In genomic region chrX:159321342-159321741, GRCm38 (mm10) we compare ENCODE assay signal across 9 mouse cellular contexts. TPM values are rescaled to one million over a fixed set of nuclear protein-coding genes. Genes with fewer than 3 reads are reported as not detected.
DNase-seq lines count a peak whose midpoint lies in the region; ATAC-seq and TF ChIP-seq lines count a peak whose summit lies in the region.
"Had no signal": no experiment of that assay in that cellular context is flagged by ENCODE, and none has a peak within 500 bp of the region (broad histone marks: within the 10 kb centered on the region; RNA-seq: fewer than 3 reads in every experiment).

No protein-coding gene starts in this region.

- no peaks in the 10 kb centered on the region for H3K79me2 ChIP-seq in heart, adult 2 months (replicated peaks; ENCODE audit: control insufficient read depth, insufficient read depth, low read length)

- WGBS in heart, embryonic 11.5 days (ENCODE audit: insufficient replicate concordance): 25% methylated on average over 8 of the region's 8 CpGs
- WGBS in heart, adult 2 months: 25% methylated on average over 8 of the region's 8 CpGs

- no peak overlapping the region for H3K27ac ChIP-seq in heart, embryonic 11.5 days (ENCODE audit: low read depth, low read length)
- no peak overlapping the region for H3K27ac ChIP-seq in heart, adult 2 months

- no peak overlapping the region for H3K4me3 ChIP-seq in heart, embryonic 11.5 days (ENCODE audit: low read depth, low read length)
- H3K4me3 ChIP-seq in heart, adult 2 months: no peak overlapping the region
- H3K4me3 ChIP-seq: megakaryocyte, embryonic 14.5 days had no signal

- TF ChIP-seq EP300 in heart, adult 2 months (IDR thresholded peaks at IDR 0.05; ENCODE audit: insufficient read depth, low read depth, low read length): 0 out of 2 replicates have a peak, but pooled peaks have one; percentile 42

- no peak overlapping the region for H3K4me2 ChIP-seq in heart, embryonic 11.5 days

- peak; percentile 90 for TF ChIP-seq CTCF in heart, adult 2 months (IDR thresholded peaks at IDR 0.05)

- TF ChIP-seq POLR2A in heart, adult 2 months (IDR thresholded peaks at IDR 0.05; ENCODE audit: insufficient read depth, low read depth, low read length): no peak

- no peaks in the 10 kb centered on the region for H3K4me1 ChIP-seq in heart, embryonic 11.5 days (ENCODE audit: control insufficient read depth, insufficient read depth, low read length)
- H3K4me1 ChIP-seq in heart, adult 2 months (ENCODE audit: control insufficient read depth, insufficient read depth, low read length): no peaks in the 10 kb centered on the region
- H3K4me1 ChIP-seq: megakaryocyte, embryonic 14.5 days had no signal

- no peak for ATAC-seq in heart, embryonic 11.5 days (replicated peaks; ENCODE audit: insufficient number of reproducible peaks, low FRiP score, low TSS enrichment)
- ATAC-seq in megakaryocyte progenitor cell, adult 5-6 weeks (replicated peaks; ENCODE audit: poor library complexity): peak; percentile 92

- peak; percentile 84 for DNase-seq in heart, adult 11 months
- DNase-seq in adrenal gland, postnatal 10 days: peak; percentile 76
- peak; percentile 26 for DNase-seq in embryo, embryonic 9.5 days (ENCODE audit: extremely low spot score)
- peak; percentile 40 to 77 for DNase-seq in heart, adult 2 months
- DNase-seq in layer of hippocampus, postnatal 10 days (ENCODE audit: low spot score in 2 of 2): peak; percentile 68 to 78
- peak; percentile 48 for DNase-seq in splenic B cell, adult 2 months (ENCODE audit: low read depth, low spot score)

- no peaks in the 10 kb centered on the region for H3K27me3 ChIP-seq in heart, embryonic 11.5 days (ENCODE audit: control insufficient read depth, insufficient read depth, low read length)
- H3K27me3 ChIP-seq in heart, adult 2 months (ENCODE audit: control insufficient read depth, insufficient read depth, low read length): no peaks in the 10 kb centered on the region
- H3K27me3 ChIP-seq in splenic B cell, adult 2 months (ENCODE audit: control insufficient read depth, insufficient read depth, low read length, poor library complexity, severe bottlenecking): no peaks in the 10 kb centered on the region
- H3K27me3 ChIP-seq: megakaryocyte, embryonic 14.5 days had no signal

- no peaks in the 10 kb centered on the region for H3K36me3 ChIP-seq in heart, embryonic 11.5 days (ENCODE audit: control insufficient read depth, insufficient read depth, low read length)
- no peaks in the 10 kb centered on the region for H3K36me3 ChIP-seq in heart, adult 2 months (ENCODE audit: control insufficient read depth, insufficient read depth, low read length)
- no peaks in the 10 kb centered on the region for H3K36me3 ChIP-seq in splenic B cell, adult 2 months (ENCODE audit: control insufficient read depth, insufficient read depth, low read length, poor library complexity, severe bottlenecking)

- intact Hi-C loops in heart, adult 2 months (cut with DNase I): loop anchor here (1.0 to 5.0 kb wide), 2 partner anchors 34 to 279 kb away; no protein-coding TSS in a partner anchor

- H3K9ac ChIP-seq in heart, embryonic 11.5 days (ENCODE audit: low read depth, low read length): no peak overlapping the region
- H3K9ac ChIP-seq in heart, adult 2 months (ENCODE audit: low read depth, low read length): no peak overlapping the region

- no peaks in the 10 kb centered on the region for H3K9me3 ChIP-seq in heart, embryonic 11.5 days (replicated peaks; ENCODE audit: control insufficient read depth, low read length)
- H3K9me3 ChIP-seq: megakaryocyte, embryonic 14.5 days had no signal

RNA-seq across cellular contexts. Expression of gene Eif1ax, which starts 50.6 kb away (rescaled TPM):
- polyA plus RNA-seq in heart, embryonic 11.5 days (2014; fragmentation: Nextera tagmentation; extraction: Ambion mirVana): 107 and 108 TPM in 2 replicates
- total RNA-seq in adrenal gland, postnatal 10 days (2021): 100 to 1,000 TPM in 1 of 2 experiments, 10 to 100 TPM in 1; 96.9 to 101 TPM
- total RNA-seq in heart, adult 2 months (2021): 10 to 100 TPM; 76.6 to 76.8 TPM
- 12.0 and 28.8 TPM in 2 replicates for polyA plus RNA-seq in heart, adult 2 months (2012; rRNA removed)
- 100 to 1,000 TPM; 151 to 170 TPM for total RNA-seq in layer of hippocampus, postnatal 10 days (2021)
- total RNA-seq in megakaryocyte progenitor cell, adult 5-6 weeks (2015): 50.1 and 54.5 TPM in 2 replicates
- 48.6 and 50.9 TPM in 2 replicates for total RNA-seq in megakaryocyte progenitor cell, adult 5-6 weeks (2017)

Comparison
In these comparisons a context has a peak if more than half of its experiments do, and no peak if none do; other contexts are left out.
1. DNase-seq: peak in every context shown above with its lines; median percentile 84 in heart, adult 11 months; 76 in adrenal gland, postnatal 10 days; 73 in layer of hippocampus, postnatal 10 days; 58 in heart, adult 2 months; 48 in splenic B cell, adult 2 months; 26 in embryo, embryonic 9.5 days.